Mouse (Mus musculus) olfactory bulb, adult 2 months (tissue): ENCODE measurements around the gene Cnr1. TPM values are rescaled to one million over a fixed set of nuclear protein-coding genes. Genes with fewer than 3 reads are reported as not detected.

Experiments used
- H3K27ac ChIP-seq: fragments of 200-500 bp; 2 replicates; pipeline ENCODE4 v1.5.1; 2012; ENCODE audit warnings: low read depth, low read length; ENCODE audit not compliant: insufficient read depth
- H3K4me1 ChIP-seq: fragments of 200-500 bp; 2 replicates; pipeline ENCODE4 v1.6.1; 2012; ENCODE audit warnings: low read length; ENCODE audit not compliant: control insufficient read depth, insufficient read depth
- H3K4me3 ChIP-seq: fragments of 200-500 bp; 2 replicates; pipeline ENCODE4 v1.5.1; 2012; ENCODE audit warnings: mild to moderate bottlenecking, low read depth, low read length, moderate library complexity; ENCODE audit not compliant: insufficient read depth
- CTCF ChIP-seq: fragments of 200-500 bp; IDR thresholded peaks from 2 replicates; pipeline ENCODE4 v1.5.1; 2012; ENCODE audit warnings: low read depth, mild to moderate bottlenecking, low read length, moderate library complexity; ENCODE audit not compliant: insufficient read depth
- POLR2A ChIP-seq: fragments of 200-500 bp; IDR thresholded peaks from 2 replicates; pipeline ENCODE4 v1.6.1; 2012; ENCODE audit warnings: mild to moderate bottlenecking, low read depth, low read length, moderate library complexity; ENCODE audit not compliant: insufficient read depth
- WGBS: fragments of 180-500 bp; shearing (Covaris S2); methylation state at CpG from one replicate; pipeline ENCODE4 v1.1.7; 2018; 5-methylcytosine and 5-hydroxymethylcytosine counted together
- polyA plus RNA-seq: library from polyadenylated mRNA; stranded (reverse); fragments of >200 nt; gene quantifications from 2 replicates; pipeline ENCODE4 v1.2.4, GENCODE M21; 2012; ENCODE audit warnings: low replicate concordance; ENCODE audit not compliant: missing spikeins, insufficient read depth, insufficient read length

Gene Cnr1
- polyA plus RNA-seq, 1 experiment: not detected

- Histone ChIP-seq H3K27ac (no peak overlapping the region), H3K4me1 (no peaks in the 10 kb centered on the region), H3K4me3 (no peak overlapping the region)
- 83% methylated on average over 3 of the region's 3 CpGs for WGBS
- TF ChIP-seq CTCF: no peak
- TF ChIP-seq POLR2A: no peak
These were observed 34.1 kb downstream of the Cnr1 start for GRCm38 (mm10) chr4:33958515-33958914.

- H3K27ac ChIP-seq: no peak overlapping the region
- no peak overlapping the region for H3K4me3 ChIP-seq
- no peaks in the 10 kb centered on the region for H3K4me1 ChIP-seq
- WGBS: 71% methylated on average over 6 of the region's 6 CpGs
- TF ChIP-seq POLR2A (no peak), CTCF (no peak)
These were observed 35.4 kb downstream of the Cnr1 start for GRCm38 (mm10) chr4:33959841-33960240.

- WGBS: 91% methylated on average over 3 of the region's 3 CpGs
- no peak for TF ChIP-seq CTCF
- no peak for TF ChIP-seq POLR2A
- Histone ChIP-seq H3K27ac (no peak overlapping the region), H3K4me3 (no peak overlapping the region), H3K4me1 (no peaks in the 10 kb centered on the region)
These were observed 46.3 kb downstream of the Cnr1 start for GRCm38 (mm10) chr4:33970726-33971125.

- H3K4me1 ChIP-seq: no peaks in the 10 kb centered on the region
- no peak overlapping the region for H3K27ac ChIP-seq
- 87% methylated on average over 5 of the region's 5 CpGs for WGBS
- no peak overlapping the region for H3K4me3 ChIP-seq
- TF ChIP-seq CTCF: no peak
- TF ChIP-seq POLR2A: no peak
These were observed 64.2 kb downstream of the Cnr1 start for GRCm38 (mm10) chr4:33988466-33989089.

- H3K4me1 ChIP-seq: no peaks in the 10 kb centered on the region
- H3K4me3 ChIP-seq: no peak overlapping the region
- 42% methylated on average over 3 of the region's 3 CpGs for WGBS
- H3K27ac ChIP-seq: no peak overlapping the region
- TF ChIP-seq CTCF (no peak), POLR2A (no peak)
These were observed 68.3 kb downstream of the Cnr1 start for GRCm38 (mm10) chr4:33992687-33993086.

GRCm38 (mm10) chr4:33996382-33996781, 72.0 kb downstream of the Cnr1 start:
- H3K4me1 ChIP-seq: no peaks in the 10 kb centered on the region
- no peak overlapping the region for H3K4me3 ChIP-seq
- TF ChIP-seq CTCF (no peak), POLR2A (no peak)
- no peak overlapping the region for H3K27ac ChIP-seq

Other genes starting within 250 kb of the Cnr1 start
- not detected in 2 replicates for gene Spaca1, start 125.6 kb downstream of the Cnr1 start, polyA plus RNA-seq